Mouse (Mus musculus) liver, embryonic 14.5 days (tissue): ENCODE measurements around the gene Rbl2. TPM values are rescaled to one million over a fixed set of nuclear protein-coding genes. Genes with fewer than 3 reads are reported as not detected.

Source experiments
- ATAC-seq: fragments of 200-750 bp; cut with Nextera tagmentation; 2 replicates; pipeline ENCODE4 v1.8.0; 2017; ENCODE audit warnings: moderate number of reproducible peaks, mild to moderate bottlenecking, moderate library complexity; ENCODE audit not compliant: insufficient read depth
- DNase-seq, 3 experiments: peaks; one replicate each; pipeline ENCODE4 v3.0.0-alpha.2; 2012 to 2013; ENCODE audit warnings: low read depth in 3 of 3, low spot score in 3 of 3
- H3K27ac ChIP-seq: fragments of 300-500 bp; sonication (generic); 2 replicates; pipeline ENCODE4 v1.5.1; 2014; ENCODE audit warnings: moderate library complexity, mild to moderate bottlenecking, control low read depth, inconsistent platforms
- H3K27me3 ChIP-seq: fragments of 300-500 bp; sonication (generic); 2 replicates; pipeline ENCODE4 v1.6.1; 2014; ENCODE audit warnings: mild to moderate bottlenecking, low read length, moderate library complexity; ENCODE audit not compliant: control insufficient read depth, insufficient read depth
- H3K36me3 ChIP-seq: fragments of 300-500 bp; sonication (generic); replicated peaks from 2 replicates; pipeline ENCODE4 v1.6.1; 2014; ENCODE audit warnings: low read depth; ENCODE audit not compliant: control insufficient read depth, insufficient read depth
- H3K4me1 ChIP-seq, 2 experiments: fragments of 200-500 bp in 1 of 2; fragments of 300-500 bp in 1 of 2; sonication (generic) in 1 of 2; replicated peaks; 2 replicates each; pipeline ENCODE4 v1.6.1; 2012 to 2014; ENCODE audit warnings: antibody characterized with exemption in 1 of 2, inconsistent platforms in 1 of 2, low read length in 1 of 2; ENCODE audit not compliant: control insufficient read depth in 2 of 2, insufficient read depth in 2 of 2
- H3K4me2 ChIP-seq: fragments of 300-500 bp; sonication (generic); 2 replicates; pipeline ENCODE4 v1.6.1; 2014; ENCODE audit warnings: low read depth, mild to moderate bottlenecking, control low read depth, moderate library complexity
- H3K4me3 ChIP-seq, 2 experiments: fragments of 200-500 bp in 1 of 2; fragments of 300-500 bp in 1 of 2; sonication (generic) in 1 of 2; 2 replicates each; pipeline ENCODE4 v1.5.1; 2012 to 2014; ENCODE audit warnings: low read depth in 2 of 2, low read length in 2 of 2, mild to moderate bottlenecking in 2 of 2, control low read depth in 1 of 2, inconsistent platforms in 1 of 2, moderate library complexity in 1 of 2; ENCODE audit not compliant: insufficient read depth in 1 of 2
- H3K9ac ChIP-seq: fragments of 300-500 bp; sonication (generic); replicated peaks from 2 replicates; pipeline ENCODE4 v1.6.1; 2014; ENCODE audit warnings: mild to moderate bottlenecking, control low read depth, moderate library complexity
- H3K9me3 ChIP-seq: fragments of 300-500 bp; sonication (generic); 2 replicates; pipeline ENCODE4 v1.6.1; 2016; ENCODE audit warnings: low read length, mixed read lengths; ENCODE audit not compliant: control insufficient read depth
- CTCF ChIP-seq: IDR thresholded peaks from 2 replicates; pipeline ENCODE4 v1.5.1; 2016; ENCODE audit warnings: antibody characterized with exemption, low read depth, control low read depth
- EP300 ChIP-seq: IDR thresholded peaks from 2 replicates; pipeline ENCODE4 v1.6.1; 2016; ENCODE audit warnings: antibody characterized with exemption, low read depth
- WGBS: fragments of 180-500 bp; shearing (Covaris S2); extraction: QIAGEN DNeasy Blood & Tissue Kit; methylation state at CpG from one replicate; pipeline ENCODE4 v1.1.7; 2014; ENCODE audit not compliant: insufficient replicate concordance; 5-methylcytosine and 5-hydroxymethylcytosine counted together
- polyA plus RNA-seq, 2 experiments: library from polyadenylated mRNA; depleted of rRNA in 1 of 2; stranded (reverse) in 1 of 2; unstranded in 1 of 2; fragments of >200 nt; fragmentation: Nextera tagmentation in 1 of 2; extraction: Ambion mirVana in 1 of 2; gene quantifications; 2 replicates each; pipeline versions ENCODE4 v1.2.1 to v1.2.3; 2012 to 2014

Rbl2 gene
- polyA plus RNA-seq, 2 experiments: 4.5 to 4.9 TPM

DNA sequence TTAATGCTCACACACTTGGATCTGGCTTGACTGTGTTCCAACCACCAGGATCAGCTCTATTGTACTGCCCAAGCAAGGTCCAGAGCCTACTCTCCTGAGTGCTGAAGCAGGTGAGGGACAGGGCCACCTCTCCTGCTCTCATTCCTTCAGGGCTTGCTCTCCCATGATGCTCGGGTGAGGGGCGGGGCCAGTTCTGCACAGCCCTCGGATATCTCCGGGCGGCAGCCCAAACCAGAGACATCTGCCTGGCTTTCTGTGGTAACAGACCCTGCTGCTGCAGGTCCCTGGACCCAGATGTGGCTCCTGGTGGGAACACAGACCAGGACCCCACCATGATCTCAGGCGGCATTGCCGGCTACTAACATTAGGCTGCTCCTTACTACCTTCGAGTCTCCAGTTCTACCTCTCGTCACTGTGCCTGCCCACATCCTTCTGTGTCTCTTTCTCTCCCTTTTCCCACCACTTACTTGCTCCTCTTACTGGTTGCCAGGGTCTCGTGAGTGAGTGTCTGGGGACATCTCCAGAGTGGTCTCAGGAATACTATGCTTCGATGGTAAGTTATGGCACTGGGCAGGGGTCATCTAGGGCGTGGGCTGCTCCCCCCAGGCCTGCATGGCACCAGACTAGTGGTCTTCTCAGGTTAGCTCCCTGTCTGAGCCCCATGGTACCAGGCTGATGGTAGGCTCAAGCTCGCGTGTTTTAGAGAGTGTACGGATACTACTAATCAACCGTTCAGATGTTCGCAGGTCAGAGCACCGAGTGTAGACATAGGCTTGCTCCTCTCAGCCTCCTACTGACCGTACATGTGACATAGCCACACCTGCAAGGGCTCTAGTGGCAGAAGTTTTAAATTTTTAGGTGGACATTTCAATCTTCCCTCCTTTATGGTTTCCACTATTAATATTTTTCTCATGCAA lies 9.0 kb upstream of the Rbl2 start:
- H3K9me3 ChIP-seq: no peaks in the 10 kb centered on the region
- H3K4me3 ChIP-seq: peak overlapping the region; percentile 7 to 26; a peak in 2 of 4 replicates
- H3K9ac ChIP-seq: peak overlapping the region; percentile 1; the same call in 1 of the 2 replicates
- no peaks in the 10 kb centered on the region for H3K36me3 ChIP-seq
- peaks cover 0 to 8% of the 10 kb centered on the region in 2 experiments; a peak in 2 of 4 replicates for H3K4me1 ChIP-seq
- ATAC-seq (peak; percentile 84), DNase-seq (peak; percentile 19 to 53 (median 50))
- TF ChIP-seq CTCF (no peak), EP300 (no peak)
- peak overlapping the region; percentile 35 for H3K4me2 ChIP-seq
- WGBS: 55% methylated on average over 19 of the region's 19 CpGs
- no peak overlapping the region; the same call in 1 of the 2 replicates for H3K27ac ChIP-seq
- H3K27me3 ChIP-seq: no peaks in the 10 kb centered on the region

GRCm38 (mm10) chr8:91065179-91065578 lies 4.7 kb upstream of the Rbl2 start:
- H3K4me2 ChIP-seq: no peak overlapping the region
- H3K36me3 ChIP-seq: no peaks in the 10 kb centered on the region
- H3K27me3 ChIP-seq: no peaks in the 10 kb centered on the region
- H3K4me1 ChIP-seq: peaks cover 5 to 8% of the 10 kb centered on the region in 2 experiments; a peak in 3 of 4 replicates
- no peak overlapping the region for H3K9ac ChIP-seq
- no peaks in the 10 kb centered on the region for H3K9me3 ChIP-seq
- H3K4me3 ChIP-seq: no peak overlapping the region
- H3K27ac ChIP-seq: no peak overlapping the region
- DNase-seq (no peak), ATAC-seq (no peak)
- WGBS: 19% methylated on average over 4 of the region's 4 CpGs
- TF ChIP-seq EP300 (no peak), CTCF (no peak)

GRCm38 (mm10) chr8:91069407-91069806 lies 450 bp upstream of the Rbl2 start:
- Histone ChIP-seq H3K27me3 (no peaks in the 10 kb centered on the region), H3K9ac (peak overlapping the region; percentile 59), H3K27ac (peak overlapping the region; percentile 22; the same call in 1 of the 2 replicates), H3K4me2 (peak overlapping the region; percentile 87), H3K36me3 (no peaks in the 10 kb centered on the region), H3K9me3 (no peaks in the 10 kb centered on the region), H3K4me1 (peaks cover 5 to 11% of the 10 kb centered on the region in 2 experiments; a peak in 3 of 4 replicates), H3K4me3 (peak overlapping the region; percentile 72 to 87)
- TF ChIP-seq EP300 (no peak), CTCF (no peak)
- ATAC-seq (peak; percentile 25), DNase-seq (peak in 1 of 3 experiments; percentile 10)
- 6% methylated on average over 10 of the region's 10 CpGs for whole genome bisulfite sequencing

- TF ChIP-seq EP300: no peak
- 0 out of 2 replicates have a peak, but pooled peaks have one; percentile 9 for TF ChIP-seq CTCF
Observed at GRCm38 (mm10) chr8:91070275-91070859, 510 bp downstream of the Rbl2 start.

More at GRCm38 (mm10) chr8:91070275-91070859, 510 bp downstream of the Rbl2 start:
- DNase-seq (peak; percentile 68 to 76 (median 70)), ATAC-seq (peak; percentile 78)
- H3K4me2 ChIP-seq: peak overlapping the region; percentile 87
- WGBS: under 1% methylated on average over 34 of the region's 34 CpGs
- H3K36me3 ChIP-seq: no peaks in the 10 kb centered on the region; the same call in 1 of the 2 replicates
- H3K9me3 ChIP-seq: no peaks in the 10 kb centered on the region
- H3K27ac ChIP-seq: peak overlapping the region; percentile 71
- H3K4me3 ChIP-seq: peak overlapping the region; percentile 72 to 87
- peaks cover 5 to 11% of the 10 kb centered on the region in 2 experiments; a peak in 3 of 4 replicates for H3K4me1 ChIP-seq
- no peaks in the 10 kb centered on the region for H3K27me3 ChIP-seq
- peak overlapping the region; percentile 78 for H3K9ac ChIP-seq
